Mouse (Mus musculus) myocyte (in vitro differentiated cells): ENCODE measurements around the gene Tomm40l.

Experiments used
- CEBPB ChIP-seq: IDR thresholded peaks from 2 replicates; pipeline ENCODE4 v1.6.1; 2011; ENCODE audit warnings: mild to moderate bottlenecking, moderate library complexity; ENCODE audit not compliant: poor library complexity, insufficient read depth, severe bottlenecking
- E2F4 ChIP-seq: IDR thresholded peaks from one replicate; pipeline ENCODE4 v1.6.1; 2011; ENCODE audit warnings: mild to moderate bottlenecking, control low read depth, moderate library complexity; ENCODE audit not compliant: insufficient read depth
- MAX ChIP-seq: IDR thresholded peaks from one replicate; pipeline ENCODE4 v1.6.1; 2011; ENCODE audit warnings: low read depth, mild to moderate bottlenecking, control low read depth
- MYOD1 ChIP-seq, 3 experiments: IDR thresholded peaks; one replicate each; pipeline ENCODE4 v1.6.1; 2011; ENCODE audit warnings: control low read depth in 2 of 3, low read depth in 2 of 3, mild to moderate bottlenecking in 2 of 3, moderate library complexity in 1 of 3; ENCODE audit not compliant: insufficient read length in 2 of 3, control insufficient read depth in 1 of 3
- MYOG ChIP-seq, 3 experiments: IDR thresholded peaks; one replicate each; pipeline ENCODE4 v1.6.1; 2011; ENCODE audit warnings: control low read depth in 2 of 3, low read depth in 2 of 3, mild to moderate bottlenecking in 2 of 3; ENCODE audit not compliant: insufficient read length in 2 of 3, control insufficient read depth in 1 of 3, insufficient read depth in 1 of 3
- POLR2A ChIP-seq: IDR thresholded peaks from one replicate; pipeline ENCODE4 v1.6.1; 2011; ENCODE audit warnings: low read depth, mild to moderate bottlenecking, control low read depth, moderate library complexity; ENCODE audit not compliant: insufficient read length
- POLR2AphosphoS2 ChIP-seq: IDR thresholded peaks from one replicate; pipeline ENCODE4 v1.6.1; 2011; ENCODE audit warnings: low read depth, control low read depth; ENCODE audit not compliant: insufficient read length
- REST ChIP-seq: IDR thresholded peaks from one replicate; pipeline ENCODE4 v1.6.1; 2011; ENCODE audit warnings: mild to moderate bottlenecking, control low read depth, moderate library complexity; ENCODE audit not compliant: insufficient read depth, insufficient read length
- SRF ChIP-seq: IDR thresholded peaks from one replicate; pipeline ENCODE4 v1.6.1; 2011; ENCODE audit warnings: low read depth; ENCODE audit not compliant: control insufficient read depth, insufficient read length
- TCF12 ChIP-seq: IDR thresholded peaks from one replicate; pipeline ENCODE4 v1.6.1; 2011; ENCODE audit warnings: mild to moderate bottlenecking, control low read depth; ENCODE audit not compliant: poor library complexity, insufficient read depth, severe bottlenecking
- TCF3 ChIP-seq: IDR thresholded peaks from one replicate; pipeline ENCODE4 v1.6.1; 2011; ENCODE audit warnings: low read depth, control low read depth; ENCODE audit not compliant: insufficient read length

DNA sequence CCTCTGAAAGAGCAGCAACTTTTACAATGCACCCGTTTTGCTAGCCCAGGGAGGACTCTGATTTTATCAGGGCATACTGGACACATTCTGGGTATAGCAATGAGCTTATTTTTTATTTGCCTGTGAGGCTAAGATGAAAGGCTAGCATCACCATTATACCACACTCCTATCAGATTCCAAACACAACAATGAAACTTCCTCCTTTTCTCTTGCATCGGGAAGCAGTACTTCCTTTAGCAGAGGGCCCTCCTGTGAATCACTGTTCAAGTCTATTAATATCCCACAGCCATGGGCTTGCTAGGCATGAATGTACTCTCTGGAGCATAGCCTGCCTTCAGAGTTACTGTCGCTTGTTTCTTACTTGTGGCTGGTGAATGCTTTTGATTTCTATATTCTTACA, 51.2 kb downstream of the Tomm40l start:
- no peak for TF ChIP-seq POLR2AphosphoS2
- TF ChIP-seq POLR2A: no peak
- no peak for TF ChIP-seq TCF12
- no peak for TF ChIP-seq MAX
- no peak for TF ChIP-seq TCF3
- no peak for TF ChIP-seq E2F4
- TF ChIP-seq MYOG (IDR thresholded peaks at IDR 0.05; ENCODE audit: control insufficient read depth in 1 of 3, insufficient read depth in 1 of 3, insufficient read length in 2 of 3, low read depth in 2 of 3): no peak
- no peak for TF ChIP-seq MYOD1 (IDR thresholded peaks at IDR 0.05; ENCODE audit: control insufficient read depth in 1 of 3, insufficient read length in 2 of 3, low read depth in 2 of 3)
- TF ChIP-seq SRF: no peak
- TF ChIP-seq CEBPB: no peak
- no peak for TF ChIP-seq REST
